Mouse (Mus musculus): ENCODE results near the gene Pknox2.

DNA sequence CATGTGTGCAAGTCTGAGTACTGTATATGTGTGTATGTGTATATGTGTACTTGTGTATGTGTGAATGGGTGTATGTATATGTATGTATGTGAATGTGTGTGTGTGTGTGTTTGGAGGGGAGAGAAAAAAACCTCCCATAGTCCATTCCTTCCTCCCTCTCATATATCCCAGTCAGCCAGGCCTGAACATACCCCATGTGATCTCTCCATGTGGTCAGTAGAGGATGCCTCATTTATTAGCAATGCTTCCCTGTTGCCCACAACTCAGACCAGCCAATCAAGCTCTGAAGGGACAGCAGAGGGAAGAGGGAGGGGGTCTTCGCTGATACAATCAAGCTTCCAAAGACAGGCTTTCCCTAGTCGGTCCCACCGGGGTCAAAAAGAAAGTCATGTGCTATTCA lies 47.6 kb downstream of the Pknox2 start:
- no peak for TF ChIP-seq CTCF (IDR thresholded peaks at IDR 0.05; ENCODE audit: low read depth, low read length)
- no peak for TF ChIP-seq POLR2A (IDR thresholded peaks at IDR 0.05; ENCODE audit: borderline replicate concordance, low read depth, low read length)

Measured in bone marrow macrophage, adult 2 months (primary cell).